Mouse (Mus musculus) liver, postnatal 0 days (tissue): Measurements from ENCODE around the gene Slc12a9.

ENCODE experiments used
- CTCF ChIP-seq: sonication (generic); IDR thresholded peaks from 2 replicates; pipeline ENCODE4 v1.5.1; 2016; ENCODE audit warnings: antibody characterized with exemption, low read depth
- EP300 ChIP-seq: IDR thresholded peaks from 2 replicates; pipeline ENCODE4 v1.6.1; 2016; ENCODE audit warnings: antibody characterized with exemption, low read depth, mild to moderate bottlenecking

- TF ChIP-seq CTCF (no peak), EP300 (no peak)
Observed at GRCm38 (mm10) chr5:137330910-137331309, 2.5 kb downstream of the Slc12a9 start.
